Mouse (Mus musculus) midbrain, embryonic 14.5 days (tissue): ENCODE results near the gene Gal3st3. TPM values are rescaled to one million over a fixed set of nuclear protein-coding genes. Genes with fewer than 3 reads are reported as not detected.
A peak's percentile ranks its signal among the peaks of the same experiment; 100 is the strongest.

Experiments used
- ATAC-seq: fragments of 200-750 bp; cut with Nextera tagmentation; 2 replicates; pipeline ENCODE4 v1.8.0; 2017; ENCODE audit warnings: moderate number of reproducible peaks, moderate library complexity; ENCODE audit not compliant: low FRiP score, low TSS enrichment
- DNase-seq: peaks from one replicate; pipeline ENCODE4 v3.0.0-alpha.2; 2015
- H3K27ac ChIP-seq: fragments of 300-500 bp; sonication (generic); replicated peaks from 2 replicates; pipeline ENCODE4 v1.5.1; 2014; ENCODE audit warnings: mild to moderate bottlenecking, low read depth, low read length, moderate library complexity
- H3K27me3 ChIP-seq: fragments of 300-500 bp; sonication (generic); 2 replicates; pipeline ENCODE4 v1.6.1; 2014; ENCODE audit warnings: low read length, control low read depth, mixed read lengths; ENCODE audit not compliant: control insufficient read depth, insufficient read depth
- H3K36me3 ChIP-seq: fragments of 300-500 bp; sonication (generic); 2 replicates; pipeline ENCODE4 v1.6.1; 2014; ENCODE audit warnings: low read length, control low read depth; ENCODE audit not compliant: control insufficient read depth, insufficient read depth
- H3K4me1 ChIP-seq: fragments of 300-500 bp; sonication (generic); 2 replicates; pipeline ENCODE4 v1.6.1; 2014; ENCODE audit warnings: mild to moderate bottlenecking, antibody characterized with exemption, low read length, control low read depth; ENCODE audit not compliant: control insufficient read depth, insufficient read depth
- H3K4me2 ChIP-seq: fragments of 300-500 bp; sonication (generic); 2 replicates; pipeline ENCODE4 v1.6.1; 2014; ENCODE audit warnings: mild to moderate bottlenecking, low read length, moderate library complexity
- H3K4me3 ChIP-seq: fragments of 300-500 bp; sonication (generic); replicated peaks from 2 replicates; pipeline ENCODE4 v1.5.1; 2014; ENCODE audit warnings: low read depth, low read length
- H3K9ac ChIP-seq: fragments of 300-500 bp; sonication (generic); replicated peaks from 2 replicates; pipeline ENCODE4 v1.6.1; 2014; ENCODE audit warnings: mild to moderate bottlenecking, low read length, moderate library complexity
- H3K9me3 ChIP-seq: fragments of 300-500 bp; sonication (generic); 2 replicates; pipeline ENCODE4 v1.6.1; 2016; ENCODE audit warnings: low read length, control low read depth, mixed read lengths; ENCODE audit not compliant: control insufficient read depth
- WGBS: fragments of 180-500 bp; shearing (Covaris S2); extraction: QIAGEN DNeasy Blood & Tissue Kit; methylation state at CpG from one replicate; pipeline ENCODE4 v1.1.7; 2014; 5-methylcytosine and 5-hydroxymethylcytosine counted together
- polyA plus RNA-seq: library from polyadenylated mRNA; unstranded; fragments of >200 nt; fragmentation: Nextera tagmentation; extraction: Ambion mirVana; gene quantifications from 2 replicates; pipeline ENCODE4 v1.2.1, GENCODE M21; 2014

The Gal3st3 gene
- polyA plus RNA-seq, 1 experiment from 2014 or later, result 35.5 TPM

- peak overlapping the region; percentile 88 for H3K27ac ChIP-seq
- ATAC-seq (peak; percentile 7; the same call in 1 of the 2 replicates), DNase-seq (no peak)
- WGBS, result 8% methylated on average over 13 of the region's 13 CpGs
- H3K4me1 ChIP-seq, result peaks cover 30% of the 10 kb centered on the region
- no peaks in the 10 kb centered on the region for H3K27me3 ChIP-seq
- H3K9me3 ChIP-seq, result no peaks in the 10 kb centered on the region
- peak overlapping the region; percentile 93 for H3K4me3 ChIP-seq
- peak overlapping the region; percentile 84 for H3K9ac ChIP-seq
- H3K36me3 ChIP-seq, result peaks cover 25% of the 10 kb centered on the region
- H3K4me2 ChIP-seq, result peak overlapping the region; percentile 75
Observed at GRCm38 (mm10) chr19:5295736-5296075, 2.4 kb upstream of the Gal3st3 start.

GRCm38 (mm10) chr19:5296630-5297029 lies 1.5 kb upstream of the Gal3st3 start:
- WGBS, result 86% methylated on average over 5 of the region's 5 CpGs
- DNase-seq (no peak), ATAC-seq (no peak)
- Histone ChIP-seq H3K4me2 (no peak overlapping the region), H3K27ac (no peak overlapping the region), H3K9ac (no peak overlapping the region), H3K36me3 (peaks cover 17% of the 10 kb centered on the region), H3K4me1 (peaks cover 30% of the 10 kb centered on the region), H3K4me3 (no peak overlapping the region), H3K9me3 (no peaks in the 10 kb centered on the region), H3K27me3 (no peaks in the 10 kb centered on the region)

- H3K9me3 ChIP-seq, result no peaks in the 10 kb centered on the region
- H3K36me3 ChIP-seq, result peaks cover 32% of the 10 kb centered on the region
- H3K4me1 ChIP-seq, result peaks cover 20% of the 10 kb centered on the region
- H3K4me2 ChIP-seq, result no peak overlapping the region
- no peak for ATAC-seq
- 86% methylated on average over 6 of the region's 6 CpGs for WGBS
- H3K27ac ChIP-seq, result no peak overlapping the region
- H3K27me3 ChIP-seq, result no peaks in the 10 kb centered on the region
- H3K4me3 ChIP-seq, result no peak overlapping the region
- H3K9ac ChIP-seq, result no peak overlapping the region
- no peak for DNase-seq
Observed at GRCm38 (mm10) chr19:5300588-5300987, 2.5 kb downstream of the Gal3st3 start.

- Histone ChIP-seq H3K27me3 (no peaks in the 10 kb centered on the region), H3K36me3 (peaks cover 50% of the 10 kb centered on the region), H3K27ac (no peak overlapping the region), H3K4me2 (no peak overlapping the region), H3K9me3 (no peaks in the 10 kb centered on the region), H3K4me3 (no peak overlapping the region), H3K9ac (no peak overlapping the region), H3K4me1 (peaks cover 13% of the 10 kb centered on the region)
- 29% methylated on average over 4 of the region's 4 CpGs for WGBS
- peak; percentile 68 for DNase-seq
- ATAC-seq, result no peak
Observed at GRCm38 (mm10) chr19:5302455-5302854, 4.3 kb downstream of the Gal3st3 start.

- Histone ChIP-seq H3K9ac (no peak overlapping the region), H3K27me3 (no peaks in the 10 kb centered on the region), H3K36me3 (peaks cover 57% of the 10 kb centered on the region), H3K4me2 (no peak overlapping the region), H3K4me1 (no peaks in the 10 kb centered on the region), H3K27ac (no peak overlapping the region), H3K9me3 (no peaks in the 10 kb centered on the region), H3K4me3 (no peak overlapping the region)
- DNase-seq (peak; percentile 12), ATAC-seq (no peak)
- 81% methylated on average over 6 of the region's 6 CpGs for WGBS
Observed at GRCm38 (mm10) chr19:5306279-5306678, 8.1 kb downstream of the Gal3st3 start.

GRCm38 (mm10) chr19:5306968-5307734 lies 9.0 kb downstream of the Gal3st3 start:
- DNase-seq, result peak; percentile 41
- WGBS, result 44% methylated on average over 98 of the region's 98 CpGs
- no peaks in the 10 kb centered on the region for H3K9me3 ChIP-seq
- H3K4me1 ChIP-seq, result no peaks in the 10 kb centered on the region
- H3K4me2 ChIP-seq, result no peak overlapping the region
- no peaks in the 10 kb centered on the region for H3K27me3 ChIP-seq
- ATAC-seq, result no peak
- peaks cover 57% of the 10 kb centered on the region for H3K36me3 ChIP-seq
- H3K27ac ChIP-seq, result no peak overlapping the region
- no peak overlapping the region for H3K9ac ChIP-seq
- H3K4me3 ChIP-seq, result no peak overlapping the region

GRCm38 (mm10) chr19:5309025-5309424 lies 10.9 kb downstream of the Gal3st3 start:
- Histone ChIP-seq H3K4me2 (no peak overlapping the region), H3K36me3 (peaks cover 39% of the 10 kb centered on the region), H3K27me3 (no peaks in the 10 kb centered on the region), H3K27ac (no peak overlapping the region), H3K4me1 (no peaks in the 10 kb centered on the region), H3K9ac (no peak overlapping the region), H3K9me3 (no peaks in the 10 kb centered on the region), H3K4me3 (no peak overlapping the region)
- DNase-seq (peak; percentile 63), ATAC-seq (no peak)
- WGBS, result 87% methylated on average over 7 of the region's 7 CpGs

- no peak overlapping the region for H3K4me2 ChIP-seq
- ATAC-seq, result no peak
- no peak overlapping the region for H3K4me3 ChIP-seq
- H3K36me3 ChIP-seq, result no peaks in the 10 kb centered on the region
- WGBS, result 88% methylated on average over 8 of the region's 8 CpGs
- no peaks in the 10 kb centered on the region for H3K9me3 ChIP-seq
- no peak overlapping the region for H3K27ac ChIP-seq
- DNase-seq, result no peak
- no peaks in the 10 kb centered on the region for H3K4me1 ChIP-seq
- H3K9ac ChIP-seq, result no peak overlapping the region
- H3K27me3 ChIP-seq, result no peaks in the 10 kb centered on the region
Observed at GRCm38 (mm10) chr19:5313189-5313588, 15.1 kb downstream of the Gal3st3 start.

GRCm38 (mm10) chr19:5323801-5324200 lies 25.7 kb downstream of the Gal3st3 start:
- Histone ChIP-seq H3K36me3 (no peaks in the 10 kb centered on the region), H3K9me3 (no peaks in the 10 kb centered on the region), H3K27me3 (no peaks in the 10 kb centered on the region), H3K4me3 (no peak overlapping the region), H3K4me1 (no peaks in the 10 kb centered on the region), H3K27ac (no peak overlapping the region), H3K9ac (no peak overlapping the region), H3K4me2 (no peak overlapping the region)
- DNase-seq, result no peak
- ATAC-seq, result no peak
- WGBS, result 52% methylated on average over 17 of the region's 17 CpGs
